Mouse (Mus musculus) thymus, adult 2 months (tissue): Measurements from ENCODE around the gene Ccdc134. TPM values are rescaled to one million over a fixed set of nuclear protein-coding genes. Genes with fewer than 3 reads are reported as not detected.

Experiments used
- DNase-seq: peaks from one replicate; pipeline ENCODE4 v3.0.0; 2021
- H3K27ac ChIP-seq: fragments of 200-500 bp; 2 replicates; pipeline ENCODE4 v1.5.1; 2012; ENCODE audit warnings: low read length, control low read depth; ENCODE audit not compliant: control insufficient read depth, insufficient read depth
- H3K27me3 ChIP-seq: fragments of 200-500 bp; 2 replicates; pipeline ENCODE4 v1.6.1; 2012; ENCODE audit warnings: mild to moderate bottlenecking, low read length, moderate library complexity, mixed read lengths; ENCODE audit not compliant: control insufficient read depth, insufficient read depth
- H3K36me3 ChIP-seq: fragments of 200-500 bp; 2 replicates; pipeline ENCODE4 v1.6.1; 2012; ENCODE audit warnings: mild to moderate bottlenecking, low read length, moderate library complexity; ENCODE audit not compliant: control insufficient read depth, insufficient read depth
- H3K4me1 ChIP-seq: fragments of 200-500 bp; replicated peaks from 2 replicates; pipeline ENCODE4 v1.6.1; 2012; ENCODE audit warnings: low read length; ENCODE audit not compliant: control insufficient read depth, insufficient read depth
- H3K4me3 ChIP-seq: fragments of 200-500 bp; 2 replicates; pipeline ENCODE4 v1.5.1; 2012; ENCODE audit warnings: mild to moderate bottlenecking, low read length, control low read depth, moderate library complexity; ENCODE audit not compliant: control insufficient read depth, insufficient read depth
- CTCF ChIP-seq: fragments of 200-500 bp; IDR thresholded peaks from 2 replicates; pipeline ENCODE4 v1.5.1; 2012; ENCODE audit warnings: mild to moderate bottlenecking, control low read depth, low read length, moderate library complexity, borderline replicate concordance; ENCODE audit not compliant: control insufficient read depth, poor library complexity, insufficient read depth; ENCODE audit errors: extremely low read depth
- POLR2A ChIP-seq: fragments of 200-500 bp; IDR thresholded peaks from 2 replicates; pipeline ENCODE4 v1.6.1; 2012; ENCODE audit warnings: mild to moderate bottlenecking, low read length, control low read depth, moderate library complexity; ENCODE audit not compliant: control insufficient read depth, poor library complexity, insufficient read depth; ENCODE audit errors: extremely low read depth
- WGBS: fragments of 180-500 bp; shearing (Covaris S2); methylation state at CpG from one replicate; pipeline ENCODE4 v1.1.7; 2018; 5-methylcytosine and 5-hydroxymethylcytosine counted together
- polyA plus RNA-seq: library from polyadenylated mRNA; depleted of rRNA; stranded (reverse); fragments of >200 nt; gene quantifications from 2 replicates; pipeline ENCODE4 v1.2.3, GENCODE M21; 2012; rRNA removed

The Ccdc134 gene
- 33.1 and 39.4 TPM in 2 replicates for polyA plus RNA-seq

DNA sequence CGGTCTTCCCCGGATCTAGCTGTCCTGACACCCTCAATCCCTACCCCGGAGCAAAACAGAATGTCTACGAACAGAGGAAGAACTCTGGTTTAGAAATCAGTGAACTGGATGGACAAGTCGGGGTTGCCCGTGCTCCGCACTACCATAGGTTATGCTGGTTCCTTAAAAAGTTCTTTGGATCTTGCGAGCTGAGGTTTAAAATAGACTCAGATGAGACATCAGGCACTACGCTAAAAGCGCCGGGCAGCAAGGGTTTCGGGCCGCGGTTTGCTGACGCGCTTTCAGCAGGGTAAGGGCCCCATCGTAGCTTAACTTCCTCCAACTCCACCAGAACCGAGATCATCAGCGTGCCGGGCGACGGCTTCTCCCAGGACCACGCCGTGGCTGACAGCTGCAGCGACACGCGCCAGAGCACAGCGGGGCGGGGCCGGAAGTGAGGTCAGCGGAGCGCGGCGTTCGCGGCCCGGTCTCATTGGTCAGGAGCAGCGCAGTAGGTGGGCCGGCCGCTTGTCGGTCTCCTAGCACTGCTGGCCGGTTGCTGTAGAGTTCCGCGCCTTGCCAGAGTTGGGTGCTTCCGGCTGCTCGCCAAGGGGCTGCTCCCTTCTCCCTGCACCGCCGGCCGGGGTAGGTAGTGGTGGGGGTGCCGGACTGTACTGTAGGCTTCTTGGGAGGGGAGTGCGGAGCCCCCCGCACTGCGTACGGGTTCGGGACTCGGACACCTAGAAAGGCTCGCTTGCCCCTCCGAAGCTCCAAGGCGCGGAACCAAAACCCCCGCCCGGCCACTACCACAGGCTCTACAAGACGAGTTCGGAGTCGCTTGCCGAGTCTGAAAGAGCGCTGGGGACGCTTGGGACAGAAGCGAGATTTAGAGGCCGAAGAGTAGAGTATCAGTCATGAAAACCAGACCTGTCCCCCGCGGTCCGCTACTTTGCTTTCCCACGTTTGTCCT lies at the start of gene Ccdc134:
Ccdc134 (plus strand) TSS at position 497 of the 949 bp plus-strand sequence.
- Histone ChIP-seq H3K27ac (no peak within 1 kb of the TSS), H3K36me3 (no peaks in the 10 kb centered on the region), H3K4me3 (peak within 1 kb of the TSS; percentile 86), H3K4me1 (peaks cover 18% of the 10 kb centered on the region), H3K27me3 (no peaks in the 10 kb centered on the region)
- TF ChIP-seq POLR2A (peak; percentile 83), CTCF (peak; percentile 47; the same call in 1 of the 2 replicates)
- DNase-seq, result peak; percentile 96
- WGBS, result 2% methylated on average over 74 of the region's 74 CpGs

GRCm38 (mm10) chr15:82079883-82080282 lies 47.8 kb upstream of the Ccdc134 start:
- WGBS, result 61% methylated on average over 10 of the region's 10 CpGs
- H3K36me3 ChIP-seq, result no peaks in the 10 kb centered on the region
- DNase-seq, result no peak
- no peaks in the 10 kb centered on the region for H3K4me1 ChIP-seq
- no peak overlapping the region for H3K4me3 ChIP-seq
- H3K27me3 ChIP-seq, result no peaks in the 10 kb centered on the region
- H3K27ac ChIP-seq, result no peak overlapping the region
- TF ChIP-seq POLR2A (no peak), CTCF (no peak)

- H3K27me3 ChIP-seq, result no peaks in the 10 kb centered on the region
Observed at GRCm38 (mm10) chr15:82081161-82081560, 46.6 kb upstream of the Ccdc134 start.

GRCm38 (mm10) chr15:82085606-82086005 lies 42.1 kb upstream of the Ccdc134 start:
- no peak for DNase-seq
- Histone ChIP-seq H3K4me3 (no peak overlapping the region), H3K4me1 (no peaks in the 10 kb centered on the region), H3K27me3 (no peaks in the 10 kb centered on the region), H3K36me3 (no peaks in the 10 kb centered on the region), H3K27ac (no peak overlapping the region)
- TF ChIP-seq POLR2A (no peak), CTCF (no peak)
- WGBS, result 95% methylated on average over 9 of the region's 9 CpGs

More at GRCm38 (mm10) chr15:82081161-82081560, 46.6 kb upstream of the Ccdc134 start:
- DNase-seq, result peak; percentile 49
- 26% methylated on average over 7 of the region's 7 CpGs for WGBS
- Histone ChIP-seq H3K36me3 (no peaks in the 10 kb centered on the region), H3K27ac (no peak overlapping the region), H3K4me1 (no peaks in the 10 kb centered on the region), H3K4me3 (no peak overlapping the region)
- TF ChIP-seq POLR2A (no peak), CTCF (peak; percentile 41; the same call in 1 of the 2 replicates)

- H3K4me1 ChIP-seq, result no peaks in the 10 kb centered on the region
- no peak overlapping the region for H3K4me3 ChIP-seq
- no peak overlapping the region for H3K27ac ChIP-seq
- H3K27me3 ChIP-seq, result no peaks in the 10 kb centered on the region
- WGBS, result 93% methylated on average over 12 of the region's 12 CpGs
- TF ChIP-seq POLR2A, result no peak
- no peak for TF ChIP-seq CTCF
- DNase-seq, result no peak
- no peaks in the 10 kb centered on the region for H3K36me3 ChIP-seq
Observed at GRCm38 (mm10) chr15:82086131-82086530, 41.6 kb upstream of the Ccdc134 start.

GRCm38 (mm10) chr15:82087266-82087665 lies 40.5 kb upstream of the Ccdc134 start:
- no peaks in the 10 kb centered on the region for H3K27me3 ChIP-seq
- no peaks in the 10 kb centered on the region for H3K36me3 ChIP-seq
- 7% methylated on average over 10 of the region's 10 CpGs for WGBS
- TF ChIP-seq CTCF, result no peak
- no peak for TF ChIP-seq POLR2A
- no peak overlapping the region for H3K4me3 ChIP-seq
- no peak for DNase-seq
- H3K4me1 ChIP-seq, result no peaks in the 10 kb centered on the region
- H3K27ac ChIP-seq, result no peak overlapping the region

GRCm38 (mm10) chr15:82091061-82091460 lies 36.7 kb upstream of the Ccdc134 start:
- no peaks in the 10 kb centered on the region for H3K27me3 ChIP-seq
- WGBS, result 94% methylated on average over 7 of the region's 7 CpGs

More at GRCm38 (mm10) chr15:82091061-82091460, 36.7 kb upstream of the Ccdc134 start:
- no peak for DNase-seq
- no peak for TF ChIP-seq POLR2A
- no peak for TF ChIP-seq CTCF
- Histone ChIP-seq H3K4me1 (no peaks in the 10 kb centered on the region), H3K36me3 (no peaks in the 10 kb centered on the region), H3K4me3 (no peak overlapping the region), H3K27ac (no peak overlapping the region)
